Mouse (Mus musculus) liver, embryonic 16.5 days (tissue): ENCODE data around the gene Ctu2. TPM values are rescaled to one million over a fixed set of nuclear protein-coding genes. Genes with fewer than 3 reads are reported as not detected.
A peak's percentile ranks its signal among the peaks of the same experiment; 100 is the strongest.

ENCODE experiments used
- ATAC-seq: fragments of 200-750 bp; cut with Nextera tagmentation; 2 replicates; pipeline ENCODE4 v1.8.0; 2017; ENCODE audit warnings: low read depth, mild to moderate bottlenecking, moderate number of reproducible peaks, moderate library complexity
- H3K27ac ChIP-seq: fragments of 300-500 bp; sonication (generic); 2 replicates; pipeline ENCODE4 v1.5.1; 2014; ENCODE audit warnings: mild to moderate bottlenecking, low read length
- H3K27me3 ChIP-seq: fragments of 300-500 bp; sonication (generic); 2 replicates; pipeline ENCODE4 v1.6.1; 2014; ENCODE audit warnings: low read depth, low read length, mixed read lengths; ENCODE audit not compliant: control insufficient read depth, insufficient read depth
- H3K36me3 ChIP-seq: fragments of 300-500 bp; sonication (generic); 2 replicates; pipeline ENCODE4 v1.6.1; 2014; ENCODE audit warnings: mild to moderate bottlenecking; ENCODE audit not compliant: control insufficient read depth, insufficient read depth
- H3K4me1 ChIP-seq: fragments of 300-500 bp; sonication (generic); 2 replicates; pipeline ENCODE4 v1.6.1; 2014; ENCODE audit warnings: low read depth, low read length, mixed read lengths; ENCODE audit not compliant: control insufficient read depth
- H3K4me2 ChIP-seq: fragments of 300-500 bp; sonication (generic); 2 replicates; pipeline ENCODE4 v1.6.1; 2014; ENCODE audit warnings: low read depth, low read length, mixed read lengths
- H3K4me3 ChIP-seq: fragments of 300-500 bp; sonication (generic); 2 replicates; pipeline ENCODE4 v1.5.1; 2014; ENCODE audit warnings: low read depth, mild to moderate bottlenecking, low read length
- H3K9ac ChIP-seq: fragments of 300-500 bp; sonication (generic); 2 replicates; pipeline ENCODE4 v1.6.1; 2014; ENCODE audit warnings: low read depth, low read length
- H3K9me3 ChIP-seq: fragments of 300-500 bp; sonication (generic); replicated peaks from 2 replicates; pipeline ENCODE4 v1.6.1; 2016; ENCODE audit warnings: low read length; ENCODE audit not compliant: control insufficient read depth
- WGBS: fragments of 180-500 bp; shearing (Covaris S2); extraction: QIAGEN DNeasy Blood & Tissue Kit; methylation state at CpG from one replicate; pipeline ENCODE4 v1.1.7; 2014; ENCODE audit not compliant: insufficient replicate concordance; 5-methylcytosine and 5-hydroxymethylcytosine counted together
- polyA plus RNA-seq: library from polyadenylated mRNA; unstranded; fragments of >200 nt; fragmentation: Nextera tagmentation; extraction: Ambion mirVana; gene quantifications from 2 replicates; pipeline ENCODE4 v1.2.1, GENCODE M21; 2015

Ctu2 gene
- polyA plus RNA-seq, 1 experiment from 2014 or later = 9.6 TPM

DNA sequence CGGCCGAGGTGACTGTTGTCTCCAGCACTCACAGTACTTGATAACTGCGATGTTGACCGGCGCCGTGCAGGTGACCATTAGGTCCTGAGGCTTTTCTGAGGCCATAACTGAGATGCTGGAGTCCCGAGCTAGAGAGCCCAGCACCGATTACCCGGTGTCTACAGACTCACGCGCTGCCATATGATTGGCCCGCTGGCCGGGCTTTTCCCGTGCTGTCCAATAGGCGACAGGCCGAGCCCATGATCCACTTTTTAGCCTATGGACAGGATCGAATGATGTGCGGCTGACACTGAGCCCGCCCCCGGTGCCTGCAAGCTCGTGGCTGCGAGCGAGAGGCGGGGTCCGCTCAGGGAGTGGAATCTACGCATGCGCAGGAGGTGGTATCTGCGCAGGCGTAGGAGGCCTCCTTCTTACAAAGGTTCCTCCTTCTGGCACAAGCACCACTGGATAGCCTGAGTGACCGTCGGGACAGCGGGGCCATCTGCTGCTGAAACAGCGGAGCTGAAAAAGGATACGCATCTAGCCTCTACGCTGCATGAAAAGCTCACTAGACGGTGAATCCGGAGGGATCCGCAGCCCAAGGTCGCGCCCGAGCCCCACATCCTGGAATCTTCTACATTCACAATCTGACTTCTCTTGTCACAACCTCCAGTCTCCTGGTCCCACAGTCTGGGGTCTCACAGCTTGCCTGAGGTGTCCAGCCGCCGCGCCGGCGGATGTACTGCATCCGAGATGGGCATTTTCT lies 32.5 kb upstream of the Ctu2 start, which contains the start of gene Mvd:
Gene Mvd (minus strand): TSS at position 161 of the 745 bp plus-strand sequence.
- peaks cover 29% of the 10 kb centered on the region for H3K4me1 ChIP-seq
- H3K9ac ChIP-seq = peak within 1 kb of the TSS; percentile 89
- no peaks in the 10 kb centered on the region; the same call in 1 of the 2 replicates for H3K36me3 ChIP-seq
- H3K27ac ChIP-seq = peak within 1 kb of the TSS; percentile 93
- H3K9me3 ChIP-seq = no peaks in the 10 kb centered on the region
- H3K4me2 ChIP-seq = peak within 1 kb of the TSS; percentile 99
- H3K4me3 ChIP-seq = peak within 1 kb of the TSS; percentile 87
- WGBS = under 1% methylated on average over 47 of the region's 47 CpGs
- peak; percentile 98 for ATAC-seq
- no peaks in the 10 kb centered on the region for H3K27me3 ChIP-seq

DNA sequence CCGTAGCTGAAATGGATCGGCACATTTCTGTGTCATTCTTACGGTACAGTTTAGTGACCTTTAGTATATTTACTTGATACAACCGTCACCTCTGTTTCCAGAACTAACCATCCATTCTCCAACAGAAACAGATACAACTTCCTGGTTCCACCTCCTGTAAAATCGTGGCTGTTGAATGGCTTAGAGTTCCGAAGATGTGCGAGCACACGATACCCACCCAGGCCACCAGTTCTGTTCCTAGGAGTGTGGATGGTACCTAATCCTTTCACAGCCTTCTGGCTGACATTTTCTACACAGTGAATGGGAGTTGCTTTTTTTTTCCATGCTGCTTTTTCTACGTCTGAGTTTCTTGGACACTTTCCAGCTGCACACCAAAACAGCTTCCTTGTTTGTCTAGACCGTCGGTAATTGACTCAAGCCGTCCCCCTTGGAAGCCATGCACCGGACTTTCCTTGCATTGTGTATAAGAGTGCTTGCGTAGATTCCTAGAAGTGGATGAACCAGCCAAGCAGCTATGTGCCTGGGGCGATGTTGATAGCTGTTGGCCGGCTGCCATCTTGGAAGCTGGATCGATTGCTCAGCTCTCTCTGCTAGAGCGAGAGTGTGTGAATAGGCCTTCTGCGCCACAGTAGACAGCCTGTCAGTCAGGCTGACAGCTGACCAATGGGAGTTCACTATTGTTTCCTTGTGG lies 31.7 kb upstream of the Ctu2 start:
- H3K9ac ChIP-seq = peak overlapping the region; percentile 89
- H3K27ac ChIP-seq = peak overlapping the region; percentile 93
- H3K36me3 ChIP-seq = no peaks in the 10 kb centered on the region; the same call in 1 of the 2 replicates
- 8% methylated on average over 19 of the region's 19 CpGs for WGBS
- H3K4me2 ChIP-seq = peak overlapping the region; percentile 99
- H3K27me3 ChIP-seq = no peaks in the 10 kb centered on the region
- peak overlapping the region; percentile 87 for H3K4me3 ChIP-seq
- peaks cover 29% of the 10 kb centered on the region for H3K4me1 ChIP-seq
- H3K9me3 ChIP-seq = no peaks in the 10 kb centered on the region
- peak; percentile 23 for ATAC-seq

GRCm38 (mm10) chr8:122445203-122445602 lies 30.7 kb upstream of the Ctu2 start:
- WGBS = 53% methylated on average over 3 of the region's 3 CpGs
- no peak overlapping the region for H3K4me2 ChIP-seq
- H3K9ac ChIP-seq = no peak overlapping the region

GRCm38 (mm10) chr8:122451161-122451703 lies 24.7 kb upstream of the Ctu2 start:
- H3K4me3 ChIP-seq = no peak overlapping the region
- H3K9me3 ChIP-seq = no peaks in the 10 kb centered on the region
- no peak overlapping the region for H3K9ac ChIP-seq
- no peak overlapping the region for H3K4me2 ChIP-seq
- no peak overlapping the region for H3K27ac ChIP-seq
- H3K4me1 ChIP-seq = no peaks in the 10 kb centered on the region; the same call in 1 of the 2 replicates
- no peaks in the 10 kb centered on the region for H3K27me3 ChIP-seq
- no peak for ATAC-seq
- H3K36me3 ChIP-seq = no peaks in the 10 kb centered on the region
- 59% methylated on average over 7 of the region's 7 CpGs for whole genome bisulfite sequencing

More at GRCm38 (mm10) chr8:122445203-122445602, 30.7 kb upstream of the Ctu2 start:
- H3K4me1 ChIP-seq = peaks cover 29% of the 10 kb centered on the region
- no peak overlapping the region for H3K27ac ChIP-seq
- H3K9me3 ChIP-seq = no peaks in the 10 kb centered on the region
- ATAC-seq = no peak
- H3K36me3 ChIP-seq = no peaks in the 10 kb centered on the region
- H3K4me3 ChIP-seq = no peak overlapping the region
- no peaks in the 10 kb centered on the region for H3K27me3 ChIP-seq

GRCm38 (mm10) chr8:122452154-122452553 lies 23.8 kb upstream of the Ctu2 start:
- Histone ChIP-seq H3K27ac (no peak overlapping the region), H3K9ac (no peak overlapping the region), H3K27me3 (no peaks in the 10 kb centered on the region), H3K9me3 (no peaks in the 10 kb centered on the region), H3K4me2 (no peak overlapping the region), H3K4me1 (no peaks in the 10 kb centered on the region; the same call in 1 of the 2 replicates), H3K4me3 (no peak overlapping the region), H3K36me3 (no peaks in the 10 kb centered on the region)
- WGBS = 72% methylated on average over 10 of the region's 10 CpGs
- ATAC-seq = no peak

GRCm38 (mm10) chr8:122454409-122454808 lies 21.5 kb upstream of the Ctu2 start:
- Histone ChIP-seq H3K36me3 (no peaks in the 10 kb centered on the region), H3K9ac (no peak overlapping the region), H3K9me3 (no peaks in the 10 kb centered on the region), H3K4me2 (no peak overlapping the region), H3K27me3 (peaks cover 7% of the 10 kb centered on the region), H3K4me1 (no peaks in the 10 kb centered on the region; the same call in 1 of the 2 replicates), H3K27ac (no peak overlapping the region), H3K4me3 (no peak overlapping the region)
- ATAC-seq = no peak
- WGBS = 61% methylated on average over 6 of the region's 6 CpGs

- Histone ChIP-seq H3K4me3 (no peak overlapping the region), H3K27ac (no peak overlapping the region), H3K4me1 (peaks cover 14% of the 10 kb centered on the region), H3K36me3 (no peaks in the 10 kb centered on the region), H3K9me3 (no peaks in the 10 kb centered on the region), H3K4me2 (no peak overlapping the region), H3K9ac (no peak overlapping the region), H3K27me3 (peaks cover 34% of the 10 kb centered on the region)
- 62% methylated on average over 11 of the region's 11 CpGs for WGBS
- no peak for ATAC-seq
These were observed 18.8 kb upstream of the Ctu2 start for GRCm38 (mm10) chr8:122457171-122457570.

DNA sequence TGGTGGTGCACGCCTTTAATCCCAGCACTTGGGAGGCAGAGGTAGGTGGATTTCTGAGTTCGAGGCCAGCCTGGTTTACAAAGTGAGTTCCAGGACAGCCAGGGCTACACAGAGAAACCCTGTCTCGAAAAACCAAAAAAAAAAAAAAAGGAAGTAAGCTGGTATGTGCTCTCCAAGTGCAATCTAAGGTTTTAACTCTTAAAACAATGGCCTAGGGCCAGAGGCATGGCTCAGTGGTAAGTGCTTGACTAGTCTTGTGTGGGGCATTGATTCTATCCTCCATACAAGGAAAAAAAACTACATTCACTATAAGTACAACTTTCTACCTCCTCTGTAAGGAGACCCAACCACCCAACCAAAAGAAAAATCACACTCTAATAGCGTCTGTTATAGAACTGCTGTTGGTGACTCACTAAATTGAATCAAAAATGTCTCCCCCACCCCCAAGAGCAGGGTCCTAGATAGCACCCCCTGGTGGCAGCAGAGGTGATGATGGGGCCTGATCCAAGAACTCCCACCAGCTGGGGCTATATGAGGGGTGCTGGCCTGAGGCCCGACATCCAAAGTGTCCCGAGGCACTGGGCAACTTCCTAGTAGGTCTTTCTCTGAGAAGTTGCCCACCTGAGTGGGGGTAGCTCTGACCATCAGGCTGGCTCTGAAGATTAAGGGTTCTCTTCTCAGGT lies 16.6 kb upstream of the Ctu2 start:
- H3K4me2 ChIP-seq = no peak overlapping the region

More for the DNA sequence above, 16.6 kb upstream of the Ctu2 start:
- no peak for ATAC-seq
- Histone ChIP-seq H3K27me3 (peaks cover 34% of the 10 kb centered on the region), H3K4me3 (no peak overlapping the region), H3K9ac (no peak overlapping the region), H3K9me3 (no peaks in the 10 kb centered on the region), H3K36me3 (no peaks in the 10 kb centered on the region), H3K27ac (no peak overlapping the region), H3K4me1 (peaks cover 28% of the 10 kb centered on the region)
- WGBS = 42% methylated on average over 6 of the region's 6 CpGs
